Mouse (Mus musculus) intestine, embryonic 14.5 days (tissue): Measurements from ENCODE around the gene Lef1. TPM values are rescaled to one million over a fixed set of nuclear protein-coding genes. Genes with fewer than 3 reads are reported as not detected.

ENCODE experiments used
- ATAC-seq: fragments of 200-750 bp; cut with Nextera tagmentation; replicated peaks from 2 replicates; pipeline ENCODE4 v1.8.0; 2017; ENCODE audit warnings: low read depth, moderate number of reproducible peaks, moderate TSS enrichment, moderate library complexity; ENCODE audit not compliant: low FRiP score, low TSS enrichment
- DNase-seq: peaks from one replicate; pipeline ENCODE4 v3.0.0-alpha.2; 2018; ENCODE audit warnings: low spot score
- H3K27ac ChIP-seq: fragments of 300-500 bp; sonication (generic); 2 replicates; pipeline ENCODE4 v1.5.1; 2014; ENCODE audit warnings: low read depth, mild to moderate bottlenecking, control low read depth
- H3K27me3 ChIP-seq: fragments of 300-500 bp; sonication (generic); replicated peaks from 2 replicates; pipeline ENCODE4 v1.6.1; 2014; ENCODE audit warnings: low read length, control low read depth; ENCODE audit not compliant: control insufficient read depth, insufficient read depth
- H3K36me3 ChIP-seq: fragments of 300-500 bp; sonication (generic); 2 replicates; pipeline ENCODE4 v1.6.1; 2014; ENCODE audit warnings: low read length, control low read depth; ENCODE audit not compliant: control insufficient read depth, insufficient read depth
- H3K4me1 ChIP-seq: fragments of 300-500 bp; sonication (generic); replicated peaks from 2 replicates; pipeline ENCODE4 v1.6.1; 2014; ENCODE audit warnings: low read length, control low read depth, mixed read lengths; ENCODE audit not compliant: control insufficient read depth, insufficient read depth
- H3K4me2 ChIP-seq: fragments of 300-500 bp; sonication (generic); 2 replicates; pipeline ENCODE4 v1.6.1; 2014; ENCODE audit warnings: low read length
- H3K4me3 ChIP-seq: fragments of 300-500 bp; sonication (generic); 2 replicates; pipeline ENCODE4 v1.5.1; 2014; ENCODE audit warnings: low read depth, low read length, control low read depth, mixed read lengths
- H3K9ac ChIP-seq: fragments of 300-500 bp; sonication (generic); 2 replicates; pipeline ENCODE4 v1.6.1; 2014; ENCODE audit warnings: mild to moderate bottlenecking, low read length
- H3K9me3 ChIP-seq: fragments of 300-500 bp; sonication (generic); 2 replicates; pipeline ENCODE4 v1.6.1; 2016; ENCODE audit warnings: low read length, control low read depth; ENCODE audit not compliant: control insufficient read depth
- WGBS: fragments of 180-500 bp; shearing (Covaris S2); extraction: QIAGEN DNeasy Blood & Tissue Kit; methylation state at CpG from one replicate; pipeline ENCODE4 v1.1.7; 2014; 5-methylcytosine and 5-hydroxymethylcytosine counted together
- polyA plus RNA-seq: library from polyadenylated mRNA; unstranded; fragments of >200 nt; fragmentation: Nextera tagmentation; extraction: Ambion mirVana; gene quantifications from 2 replicates; pipeline ENCODE4 v1.2.1, GENCODE M21; 2014

The Lef1 gene
- polyA plus RNA-seq, 1 experiment from 2014 or later: 0.69 TPM

DNA sequence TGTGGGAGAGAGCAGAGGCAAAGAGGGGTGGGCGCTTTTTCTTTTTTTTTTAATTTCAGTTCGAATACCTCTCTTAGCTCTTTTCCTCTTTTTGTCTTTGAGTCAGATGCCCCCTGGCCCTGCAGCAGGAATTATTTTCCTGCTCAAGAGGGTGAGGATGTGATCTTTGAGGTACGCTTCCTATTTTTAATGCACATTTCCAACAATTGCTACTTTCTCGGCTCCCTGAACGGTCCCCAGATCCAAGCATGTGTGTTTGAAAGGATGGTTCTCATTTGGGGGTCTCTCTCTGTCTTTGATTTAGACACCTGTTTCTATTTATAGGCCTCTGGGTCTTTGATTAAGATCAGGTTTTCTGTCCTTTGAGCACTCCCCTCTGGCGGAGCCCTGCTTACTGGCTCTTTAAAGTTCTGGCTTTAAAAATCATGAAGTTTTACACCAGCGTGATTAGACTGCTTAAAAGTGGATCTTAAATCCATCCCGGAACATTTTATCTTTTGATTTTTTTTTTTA, 86.3 kb downstream of the Lef1 start:
- no peaks in the 10 kb centered on the region for H3K36me3 ChIP-seq
- H3K9me3 ChIP-seq: no peaks in the 10 kb centered on the region
- no peak overlapping the region for H3K27ac ChIP-seq
- no peak overlapping the region for H3K4me3 ChIP-seq
- H3K27me3 ChIP-seq: no peaks in the 10 kb centered on the region
- no peak overlapping the region for H3K4me2 ChIP-seq
- no peaks in the 10 kb centered on the region for H3K4me1 ChIP-seq
- ATAC-seq: no peak
- WGBS: 79% methylated on average over 8 of the region's 8 CpGs
- no peak for DNase-seq
- H3K9ac ChIP-seq: no peak overlapping the region

DNA sequence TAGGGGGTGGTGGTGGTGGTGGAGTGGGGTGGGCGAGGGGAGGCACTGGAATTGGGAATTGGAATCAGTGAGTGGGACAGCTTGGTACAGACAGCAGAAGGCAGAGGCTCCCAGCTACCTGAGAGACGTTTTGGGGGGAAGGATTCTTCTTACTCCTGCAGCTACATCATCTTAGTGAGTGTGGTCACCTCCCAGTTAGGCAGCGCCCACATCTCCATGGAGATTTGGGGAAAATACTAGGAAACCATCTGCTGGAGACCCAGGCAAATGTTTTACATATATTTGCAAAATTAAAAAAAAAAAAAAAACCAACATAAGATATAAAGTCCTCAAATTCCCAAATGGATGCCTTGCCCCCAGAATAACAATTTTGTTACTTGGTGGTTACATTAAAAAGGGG, 88.7 kb downstream of the Lef1 start:
- WGBS: 62% methylated on average over 3 of the region's 3 CpGs
- Histone ChIP-seq H3K9me3 (no peaks in the 10 kb centered on the region), H3K9ac (no peak overlapping the region), H3K27me3 (no peaks in the 10 kb centered on the region), H3K36me3 (no peaks in the 10 kb centered on the region), H3K4me1 (no peaks in the 10 kb centered on the region), H3K4me3 (no peak overlapping the region), H3K27ac (no peak overlapping the region), H3K4me2 (no peak overlapping the region)
- ATAC-seq (no peak), DNase-seq (no peak)

DNA sequence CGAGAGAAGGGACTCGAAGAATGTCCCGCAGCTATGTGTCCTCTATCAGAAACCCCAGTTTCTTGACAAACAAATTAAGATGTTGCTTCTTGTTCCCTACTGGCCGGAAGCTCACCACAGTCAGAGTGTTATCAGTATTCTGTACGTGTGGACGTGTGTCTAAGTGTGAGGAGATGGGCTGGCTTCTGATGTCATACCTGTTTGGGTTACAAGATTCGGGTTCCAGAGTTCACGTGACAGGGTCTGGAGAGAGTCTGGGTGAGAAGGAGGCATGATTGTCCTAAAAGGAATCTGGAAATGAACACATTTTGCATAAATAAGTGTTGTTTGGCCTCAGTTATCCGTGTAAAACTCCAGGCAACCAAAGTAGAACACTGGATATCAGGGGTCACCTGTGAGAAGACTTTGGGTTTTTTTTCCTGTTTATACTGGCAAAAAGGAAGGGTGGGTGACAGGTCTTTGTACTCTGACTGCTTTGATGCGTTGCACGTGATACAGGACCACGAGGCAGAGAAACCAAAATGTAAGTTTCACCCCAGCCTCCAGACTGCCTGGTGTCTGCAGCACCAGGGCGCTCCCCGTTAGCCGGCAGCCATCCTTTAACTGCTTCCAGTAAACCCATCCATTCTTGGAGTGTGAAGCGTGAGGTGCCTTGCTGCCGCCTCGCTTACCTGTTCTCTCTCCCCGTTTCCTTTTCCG, 89.5 kb downstream of the Lef1 start:
- Histone ChIP-seq H3K9ac (no peak overlapping the region), H3K27ac (no peak overlapping the region), H3K4me2 (no peak overlapping the region), H3K4me1 (no peaks in the 10 kb centered on the region), H3K9me3 (no peaks in the 10 kb centered on the region), H3K4me3 (no peak overlapping the region), H3K36me3 (no peaks in the 10 kb centered on the region), H3K27me3 (no peaks in the 10 kb centered on the region)
- no peak for ATAC-seq
- 81% methylated on average over 20 of the region's 20 CpGs for WGBS
- DNase-seq: no peak

DNA sequence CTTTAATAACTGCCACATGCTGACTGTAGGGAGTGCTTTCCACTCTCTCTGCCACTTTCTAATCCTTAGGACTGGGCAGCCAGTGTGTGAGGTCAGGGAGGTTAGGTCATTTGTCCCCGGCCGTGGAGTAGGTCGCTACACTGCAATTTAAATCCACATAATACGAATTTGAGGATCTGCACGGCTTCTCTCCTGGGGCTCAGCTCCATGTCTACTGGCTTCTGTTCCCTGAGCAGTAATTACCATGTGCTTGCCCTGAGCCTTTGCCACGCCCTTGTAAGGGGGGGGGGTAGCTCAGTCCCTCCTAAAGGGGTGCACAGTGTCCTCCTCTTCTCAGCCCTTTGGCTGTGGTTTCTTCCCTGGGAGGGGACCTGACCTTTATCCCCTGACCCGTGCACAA, 92.0 kb downstream of the Lef1 start:
- WGBS: 59% methylated on average over 7 of the region's 7 CpGs
- no peaks in the 10 kb centered on the region for H3K36me3 ChIP-seq

DNA sequence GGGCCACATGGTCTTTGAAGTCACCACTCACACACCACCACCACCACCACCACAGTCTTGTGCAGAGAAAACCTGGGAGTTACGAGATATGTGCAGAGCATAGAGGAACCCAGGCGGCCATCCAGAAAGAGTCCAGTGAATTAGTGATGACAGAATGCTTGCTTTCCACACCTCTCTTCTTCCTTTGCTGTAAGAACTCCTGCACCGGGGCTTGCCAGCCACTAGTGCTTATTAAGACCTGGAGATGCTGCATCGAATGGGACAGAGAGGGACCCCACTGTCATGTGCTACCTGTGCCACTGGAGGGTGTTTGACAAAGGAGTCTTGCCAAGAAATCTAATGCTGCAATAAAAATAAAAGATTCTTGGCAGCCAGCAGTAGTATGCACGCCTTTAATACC, 97.6 kb downstream of the Lef1 start:
- DNase-seq: no peak
- Histone ChIP-seq H3K27me3 (no peaks in the 10 kb centered on the region), H3K4me2 (no peak overlapping the region), H3K4me3 (no peak overlapping the region), H3K9ac (no peak overlapping the region), H3K9me3 (no peaks in the 10 kb centered on the region), H3K36me3 (no peaks in the 10 kb centered on the region), H3K4me1 (no peaks in the 10 kb centered on the region), H3K27ac (no peak overlapping the region)
- 82% methylated on average over 5 of the region's 5 CpGs for WGBS
- no peak for ATAC-seq

More for the DNA sequence above, 92.0 kb downstream of the Lef1 start:
- Histone ChIP-seq H3K9ac (no peak overlapping the region), H3K4me1 (no peaks in the 10 kb centered on the region), H3K4me2 (no peak overlapping the region), H3K27ac (no peak overlapping the region), H3K27me3 (no peaks in the 10 kb centered on the region), H3K4me3 (no peak overlapping the region), H3K9me3 (no peaks in the 10 kb centered on the region)
- ATAC-seq: no peak
- DNase-seq: no peak

DNA sequence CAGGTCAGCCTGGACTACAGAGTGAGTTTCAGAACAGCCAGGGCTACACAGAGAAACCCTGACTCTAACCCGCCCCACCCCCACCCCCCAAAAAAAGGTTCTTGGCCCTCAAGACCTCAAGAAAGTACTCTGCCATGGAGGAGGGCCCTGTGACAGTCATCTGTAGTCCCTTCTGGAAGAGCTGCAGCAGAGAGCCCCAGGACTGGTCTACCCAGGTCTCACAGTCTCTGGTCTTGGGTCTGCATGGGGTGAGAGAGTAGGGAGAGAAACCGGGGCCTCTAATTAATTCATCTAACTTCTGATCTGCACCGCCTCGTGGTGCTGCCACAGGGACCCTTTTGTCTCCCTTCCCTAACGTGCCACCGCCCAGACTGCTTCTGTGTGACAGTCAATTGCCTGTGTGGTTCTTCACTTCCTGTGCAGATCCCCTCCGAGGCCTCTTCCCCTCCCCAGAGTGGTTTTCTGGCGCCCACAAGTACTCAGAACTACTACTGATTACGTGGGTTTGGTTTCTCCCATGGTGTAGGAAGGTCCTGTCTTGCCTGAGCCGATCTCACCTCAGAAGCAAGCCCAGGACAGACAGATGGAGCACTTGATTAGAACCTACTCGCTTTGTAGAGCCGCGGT, 98.1 kb downstream of the Lef1 start:
- ATAC-seq (no peak; the same call in 1 of the 2 replicates), DNase-seq (no peak)
- Histone ChIP-seq H3K9ac (no peak overlapping the region), H3K27me3 (no peaks in the 10 kb centered on the region), H3K36me3 (no peaks in the 10 kb centered on the region), H3K4me2 (no peak overlapping the region), H3K4me3 (no peak overlapping the region), H3K9me3 (no peaks in the 10 kb centered on the region), H3K27ac (no peak overlapping the region), H3K4me1 (no peaks in the 10 kb centered on the region)
- WGBS: 76% methylated on average over 13 of the region's 13 CpGs

DNA sequence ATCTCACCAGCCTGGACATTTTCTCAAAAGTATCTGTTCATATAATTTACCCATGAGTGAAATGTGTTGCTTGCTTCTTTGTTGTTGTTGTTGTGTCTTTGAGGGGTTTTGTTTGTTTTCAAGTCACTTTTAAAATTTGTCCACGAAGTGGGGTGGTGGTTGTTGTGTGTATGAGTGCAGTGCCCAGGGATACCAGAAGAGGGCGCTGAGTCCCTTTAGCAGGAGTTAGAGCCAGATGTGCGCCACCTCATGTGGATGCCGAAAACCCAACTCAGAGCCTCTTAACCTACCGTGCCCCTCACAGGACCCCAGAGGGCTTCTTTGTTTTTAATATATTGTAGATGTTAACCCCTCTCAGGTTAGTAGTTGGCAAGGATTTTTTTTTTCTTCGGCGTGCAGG, 101.9 kb downstream of the Lef1 start:
- no peak overlapping the region for H3K4me3 ChIP-seq
- H3K4me2 ChIP-seq: no peak overlapping the region
- ATAC-seq: no peak
- H3K9me3 ChIP-seq: no peaks in the 10 kb centered on the region
- no peaks in the 10 kb centered on the region for H3K4me1 ChIP-seq
- no peaks in the 10 kb centered on the region for H3K27me3 ChIP-seq
- no peaks in the 10 kb centered on the region for H3K36me3 ChIP-seq
- no peak overlapping the region for H3K27ac ChIP-seq
- 84% methylated on average over 7 of the region's 7 CpGs for WGBS
- no peak overlapping the region for H3K9ac ChIP-seq
- no peak for DNase-seq

DNA sequence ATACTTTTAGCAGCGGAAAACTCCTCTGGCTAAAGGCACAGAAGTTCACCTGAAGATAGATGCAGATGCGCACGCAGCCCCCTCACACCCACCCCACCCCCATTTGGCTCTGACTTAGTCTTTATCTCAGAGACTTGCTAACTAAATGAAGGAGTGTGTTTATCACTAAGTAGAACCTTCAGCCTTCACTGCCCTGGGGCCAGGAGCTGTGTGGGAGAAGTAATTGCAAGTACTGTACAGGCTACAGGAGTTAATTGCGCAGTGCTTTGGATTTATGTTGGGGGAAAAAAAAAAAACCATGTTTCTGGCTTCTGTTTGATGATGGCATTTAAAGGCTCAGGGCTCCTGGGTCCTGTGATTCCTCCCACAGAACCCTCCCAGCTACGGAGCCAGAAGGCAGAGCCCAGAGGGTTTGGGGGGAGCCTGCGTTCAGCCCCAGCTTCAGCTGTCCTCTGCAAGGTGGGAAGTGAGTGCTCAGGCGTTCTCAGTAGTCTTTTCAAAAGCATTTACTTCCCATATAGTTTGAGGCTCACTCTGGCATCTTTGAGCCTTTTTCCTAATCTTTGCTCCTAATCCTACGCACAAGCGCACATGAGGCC, 103.9 kb downstream of the Lef1 start:
- H3K36me3 ChIP-seq: no peaks in the 10 kb centered on the region

More for the DNA sequence above, 103.9 kb downstream of the Lef1 start:
- Histone ChIP-seq H3K4me2 (no peak overlapping the region), H3K9me3 (no peaks in the 10 kb centered on the region), H3K9ac (no peak overlapping the region), H3K4me1 (no peaks in the 10 kb centered on the region), H3K27ac (no peak overlapping the region), H3K4me3 (no peak overlapping the region), H3K27me3 (no peaks in the 10 kb centered on the region)
- DNase-seq (no peak), ATAC-seq (no peak)
- 65% methylated on average over 9 of the region's 9 CpGs for WGBS
